Mouse (Mus musculus) olfactory bulb, adult 2 months (tissue): ENCODE measurements around the gene Lypla2.
A peak's percentile ranks its signal among the peaks of the same experiment; 100 is the strongest.

Source experiments
- CTCF ChIP-seq: fragments of 200-500 bp; IDR thresholded peaks from 2 replicates; pipeline ENCODE4 v1.5.1; 2012; ENCODE audit warnings: low read depth, mild to moderate bottlenecking, low read length, moderate library complexity; ENCODE audit not compliant: insufficient read depth
- POLR2A ChIP-seq: fragments of 200-500 bp; IDR thresholded peaks from 2 replicates; pipeline ENCODE4 v1.6.1; 2012; ENCODE audit warnings: mild to moderate bottlenecking, low read depth, low read length, moderate library complexity; ENCODE audit not compliant: insufficient read depth

DNA sequence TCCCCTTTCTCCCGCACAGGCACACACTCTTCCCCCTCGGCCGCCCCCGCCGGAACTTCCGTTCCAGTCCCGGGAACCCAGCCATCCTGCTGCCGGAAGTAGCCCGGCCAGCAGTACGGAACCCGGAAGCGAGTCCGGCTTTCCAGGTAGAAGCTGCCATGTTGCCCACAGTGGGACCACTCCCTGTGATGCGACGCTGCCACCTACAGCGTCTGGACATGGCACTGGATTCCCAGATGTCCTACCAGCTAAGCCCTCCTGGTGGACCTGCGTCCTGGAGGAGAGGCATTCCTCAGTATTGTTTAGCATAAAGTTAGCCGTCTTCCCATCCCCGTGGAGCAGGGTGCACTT lies at the start of gene Lypla2:
- no peak for TF ChIP-seq CTCF
- TF ChIP-seq POLR2A = peak; percentile 76; the same call in 1 of the 2 replicates
